Mouse (Mus musculus) ES-Bruce4 (cell line): ENCODE data around the gene Tmed10.

Experiments
- CTCF ChIP-seq: IDR thresholded peaks from one replicate; pipeline ENCODE4 v1.8.1; 2011; ENCODE audit warnings: low read depth, low read length
- POLR2A ChIP-seq: IDR thresholded peaks from one replicate; pipeline ENCODE4 v1.8.1; 2011; ENCODE audit warnings: low read length; ENCODE audit not compliant: insufficient read depth

DNA sequence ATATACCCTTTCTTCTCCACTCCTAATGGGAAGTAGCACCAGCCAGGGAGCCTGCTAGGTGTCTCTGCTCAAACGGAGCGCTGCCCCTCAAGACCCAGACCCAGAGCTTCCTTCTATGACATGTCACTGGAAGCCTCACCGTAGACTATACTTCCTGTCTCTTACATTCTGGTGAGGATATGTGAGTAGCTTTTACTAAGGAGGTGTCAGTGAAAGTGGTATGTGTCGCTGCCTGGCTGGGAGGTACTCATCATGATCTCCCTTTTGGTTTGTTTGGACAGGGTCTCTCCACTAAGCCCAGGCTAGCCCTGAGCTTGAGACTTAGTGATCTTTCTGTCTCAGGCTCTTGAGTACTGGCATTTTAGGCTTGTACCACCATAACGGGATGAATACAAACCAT lies 41.7 kb upstream of the Tmed10 start:
- TF ChIP-seq CTCF, result no peak
- TF ChIP-seq POLR2A, result no peak
